Mouse (Mus musculus): ENCODE results near the gene Cradd.

GRCm38 (mm10) chr10:95225006-95225405 lies 98.9 kb downstream of the Cradd start:
- TF ChIP-seq CTCF (IDR thresholded peaks at IDR 0.05; ENCODE audit: low read depth, low read length) (no peak), POLR2A (IDR thresholded peaks at IDR 0.05; ENCODE audit: extremely low read depth, insufficient read depth, low read length) (no peak)

All from liver, adult 2 months (tissue).